Mouse (Mus musculus): ENCODE data around the gene Nlrp9c.
"Not testable (repeated sequence)": the region's sequence is repeated elsewhere in the genome, so short reads cannot be mapped to it uniquely, and the experiment has no call there.

DNA sequence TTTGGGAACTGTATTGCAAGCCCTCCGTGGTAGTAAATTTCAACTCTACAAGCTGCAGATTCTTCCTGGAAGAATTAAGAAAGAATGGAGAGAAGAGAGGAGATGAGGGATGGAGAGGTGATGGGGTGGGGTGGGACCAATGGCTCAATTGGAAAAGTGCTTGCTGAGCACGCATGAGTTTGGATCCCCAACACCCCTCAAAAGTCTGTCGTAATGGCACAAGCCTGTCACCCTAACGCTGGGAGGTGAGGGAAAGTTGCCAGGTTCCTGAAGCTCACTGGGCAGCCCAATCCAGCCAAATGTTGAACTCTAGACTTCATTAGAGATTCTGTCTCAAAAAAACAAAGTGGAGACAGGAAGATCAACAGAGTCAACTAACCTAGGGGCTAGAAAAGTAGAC lies 87.7 kb downstream of the Nlrp9c start:
- TF ChIP-seq CTCF (IDR thresholded peaks at IDR 0.05; ENCODE audit: insufficient read depth, low read length); POLR2A (IDR thresholded peaks at IDR 0.05; ENCODE audit: borderline replicate concordance, extremely low read depth, low read depth, low read length): not testable (repeated sequence)

Data from lung, adult 2 months (tissue).